Mouse (Mus musculus): Measurements from ENCODE around the gene Brd3.

DNA sequence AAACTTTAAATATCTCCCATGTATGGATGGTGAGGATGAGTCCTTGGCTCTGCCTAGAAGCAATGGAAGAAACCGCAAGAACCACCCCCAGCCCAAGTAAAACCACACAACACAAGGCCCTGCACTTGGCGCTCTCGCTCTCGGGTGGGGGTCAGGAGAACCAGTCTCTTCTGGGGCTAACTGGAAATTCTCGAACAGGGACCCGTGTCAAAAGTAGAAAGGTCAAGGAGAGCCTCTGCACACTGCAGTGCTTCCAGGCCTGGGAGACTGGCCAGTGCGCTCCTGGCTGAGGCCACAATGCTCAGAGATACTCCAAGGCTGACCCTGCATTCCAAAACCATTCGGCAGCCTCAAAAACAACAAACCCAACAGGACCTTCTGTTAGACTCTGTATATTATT is 60.6 kb downstream of the Brd3 start:
- TF ChIP-seq CTCF (IDR thresholded peaks at IDR 0.05; ENCODE audit: borderline replicate concordance, extremely low read depth, insufficient read depth, insufficient read length), result no peak
- no peak for TF ChIP-seq POLR2A (IDR thresholded peaks at IDR 0.05; ENCODE audit: borderline replicate concordance, extremely low read depth, insufficient read depth, insufficient read length, poor library complexity, severe bottlenecking)

Measured in brain, embryonic 14.5 days (tissue).